Mouse (Mus musculus): ENCODE measurements at regions not wholly inside any gene's neighbourhood (a gene's known extent, or its start where the extent isn't known, plus 50 kb on each side); places are given as distances from the start of the nearest gene placed in this dataset.

DNA sequence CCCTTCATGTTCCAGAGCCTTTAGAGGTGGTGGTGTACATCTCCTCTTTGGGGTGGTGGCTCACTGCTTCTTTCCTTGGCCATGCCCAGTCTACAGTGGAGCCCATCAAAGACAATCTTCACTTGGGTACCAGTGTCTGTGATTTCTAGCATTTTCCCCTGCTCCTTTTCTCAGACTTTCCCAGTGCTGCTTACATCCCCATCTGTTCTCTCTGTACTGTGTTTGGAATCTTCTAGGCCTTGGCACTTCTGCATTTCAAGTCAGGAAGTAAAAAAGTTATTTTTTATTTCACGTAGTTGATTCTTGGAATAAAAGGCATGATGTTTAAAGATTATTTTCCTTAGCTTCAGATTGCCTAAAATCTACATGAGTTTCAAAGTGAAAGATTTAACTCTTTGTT lies 455.4 kb downstream of the Sorl1 start:
- no peak for DNase-seq

DNA sequence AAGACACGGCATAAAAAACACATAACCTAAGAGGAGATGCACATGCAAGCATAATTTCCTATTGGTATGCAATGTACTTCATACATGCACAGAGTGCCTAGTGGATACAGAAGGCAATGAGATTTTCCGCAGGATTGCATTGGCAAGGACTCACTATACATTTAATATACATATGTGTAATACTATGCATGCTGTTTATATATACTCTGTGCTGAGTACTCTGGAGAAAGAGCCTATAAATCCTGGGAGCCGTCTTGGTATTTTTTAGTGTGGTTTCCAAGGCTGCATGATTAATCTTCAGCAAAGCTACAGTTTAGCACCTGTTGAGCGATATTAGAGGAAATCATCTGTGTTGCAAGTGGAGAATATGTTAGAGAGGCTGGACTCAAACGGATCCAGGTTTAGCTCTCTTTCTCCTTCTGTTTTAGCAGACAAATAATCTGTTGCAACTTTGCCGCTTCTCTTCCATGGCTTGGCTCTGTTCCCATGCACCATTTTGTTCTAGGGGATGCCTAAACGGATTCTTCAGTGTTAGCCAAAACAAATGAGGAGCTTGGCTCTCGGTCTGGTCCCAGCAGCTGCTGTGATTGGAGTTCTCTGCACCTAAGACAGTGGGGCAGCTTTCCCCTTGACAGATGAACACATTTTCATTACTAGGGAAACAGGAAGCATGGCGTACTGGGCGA lies 459.0 kb downstream of the Sorl1 start:
- peak; percentile 14 to 30 for DNase-seq

DNA sequence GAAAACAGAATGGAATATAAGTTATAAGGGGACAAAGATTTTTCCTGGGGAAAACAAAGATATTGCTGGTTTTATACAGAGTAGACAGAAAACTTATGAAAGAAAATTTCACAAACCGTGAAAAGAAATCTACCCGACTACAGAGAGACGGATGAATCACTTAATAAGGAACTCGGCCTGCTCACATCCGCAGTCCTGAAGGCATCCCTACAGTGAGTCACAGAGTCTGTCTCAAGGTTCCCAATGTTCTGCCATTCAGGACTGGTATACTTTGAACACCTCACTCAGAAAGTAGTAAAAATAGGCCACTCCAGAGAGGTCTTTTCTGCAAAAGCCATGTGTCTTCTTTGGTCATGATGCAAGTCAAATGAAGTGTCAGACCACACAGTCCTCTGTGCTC lies 463.5 kb downstream of the Sorl1 start:
- DNase-seq = no peak

DNA sequence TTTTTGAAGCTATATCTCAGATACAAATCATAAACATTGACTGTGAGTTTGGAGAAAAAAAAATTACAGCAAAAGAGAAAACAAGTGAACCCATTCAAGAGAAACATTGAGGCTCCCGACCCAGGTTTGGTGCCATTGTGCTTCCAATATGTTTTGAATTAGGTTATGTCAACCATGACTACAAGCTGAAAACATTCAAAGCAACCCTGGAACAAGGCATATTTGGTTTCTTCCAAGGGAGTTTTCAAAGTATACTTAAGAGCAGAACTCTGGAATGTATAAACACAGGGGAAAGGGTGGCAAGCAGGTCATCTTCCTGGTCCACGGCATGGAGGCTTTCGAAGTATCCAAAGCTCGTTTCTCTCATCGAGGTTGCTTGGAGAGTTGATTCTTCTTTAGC lies 464.1 kb downstream of the Sorl1 start:
- DNase-seq = no peak

DNA sequence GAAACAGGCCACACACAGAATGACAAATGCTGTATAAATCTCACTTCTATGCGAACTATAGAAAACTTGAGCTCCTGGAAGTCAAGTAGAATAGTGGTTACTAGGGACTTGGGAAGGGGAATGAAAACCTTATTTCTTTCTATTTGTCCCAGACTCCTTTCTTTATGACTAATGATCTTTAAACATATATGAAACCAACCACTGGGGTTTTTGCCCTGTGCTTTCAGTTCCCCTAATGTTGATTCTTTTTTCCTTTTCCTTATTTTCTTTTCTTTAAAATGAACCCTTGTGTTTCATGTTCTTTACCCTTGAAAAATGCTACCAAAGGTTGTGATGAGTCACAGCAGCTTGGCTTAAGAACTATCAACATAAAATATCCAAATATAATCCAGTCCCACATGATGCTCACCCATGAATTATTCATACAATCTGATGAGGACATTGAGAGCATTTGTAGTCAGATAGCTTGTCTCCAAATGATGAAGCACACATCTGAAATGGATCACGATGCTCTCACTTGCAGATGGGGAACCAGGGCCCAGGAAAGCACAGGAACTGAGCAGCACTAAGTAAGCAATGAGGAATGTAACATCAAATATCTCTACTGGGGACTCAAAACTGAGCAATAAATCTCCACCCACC lies 470.2 kb upstream of the Ubash3b start:
- DNase-seq = no peak

DNA sequence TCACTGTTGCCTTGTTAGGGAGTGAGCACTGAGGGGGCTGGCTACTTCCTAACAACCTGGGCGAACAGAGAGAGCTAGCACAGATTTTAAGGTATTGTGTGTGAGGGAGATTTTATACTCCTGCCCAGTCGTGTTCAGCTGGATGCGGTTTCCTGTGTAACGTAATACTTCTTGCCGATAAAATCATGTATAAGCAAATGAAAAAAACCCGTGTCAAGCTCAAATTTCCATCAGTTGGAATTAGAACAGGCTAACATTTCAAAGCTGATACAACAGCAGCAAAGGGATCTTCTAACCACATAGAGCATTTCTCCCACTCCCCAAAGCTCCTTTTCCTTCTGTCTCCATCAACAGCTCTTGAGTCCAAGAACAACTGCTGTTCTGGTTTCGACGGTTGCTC lies 459.8 kb upstream of the Ubash3b start:
- no peak for DNase-seq

DNA sequence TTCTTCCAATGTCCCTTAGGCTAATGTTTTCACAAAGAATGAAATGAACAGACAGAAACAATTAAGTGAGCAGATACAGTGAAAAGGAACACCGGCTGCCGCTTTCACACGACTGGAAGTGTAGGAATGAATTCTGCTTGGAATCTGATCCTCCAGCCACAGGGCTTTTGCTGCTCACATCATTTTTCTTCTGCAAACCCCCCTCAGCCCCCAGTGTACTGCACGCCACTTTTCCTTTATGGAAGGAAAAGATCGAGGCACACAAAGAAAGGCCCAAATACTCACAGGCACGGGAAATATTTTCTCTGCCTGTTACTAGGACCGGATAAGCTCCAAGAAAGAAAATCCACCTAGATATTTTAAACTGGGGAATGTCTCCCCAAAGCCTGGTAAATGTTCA lies 452.5 kb upstream of the Ubash3b start:
- DNase-seq = no peak

DNA sequence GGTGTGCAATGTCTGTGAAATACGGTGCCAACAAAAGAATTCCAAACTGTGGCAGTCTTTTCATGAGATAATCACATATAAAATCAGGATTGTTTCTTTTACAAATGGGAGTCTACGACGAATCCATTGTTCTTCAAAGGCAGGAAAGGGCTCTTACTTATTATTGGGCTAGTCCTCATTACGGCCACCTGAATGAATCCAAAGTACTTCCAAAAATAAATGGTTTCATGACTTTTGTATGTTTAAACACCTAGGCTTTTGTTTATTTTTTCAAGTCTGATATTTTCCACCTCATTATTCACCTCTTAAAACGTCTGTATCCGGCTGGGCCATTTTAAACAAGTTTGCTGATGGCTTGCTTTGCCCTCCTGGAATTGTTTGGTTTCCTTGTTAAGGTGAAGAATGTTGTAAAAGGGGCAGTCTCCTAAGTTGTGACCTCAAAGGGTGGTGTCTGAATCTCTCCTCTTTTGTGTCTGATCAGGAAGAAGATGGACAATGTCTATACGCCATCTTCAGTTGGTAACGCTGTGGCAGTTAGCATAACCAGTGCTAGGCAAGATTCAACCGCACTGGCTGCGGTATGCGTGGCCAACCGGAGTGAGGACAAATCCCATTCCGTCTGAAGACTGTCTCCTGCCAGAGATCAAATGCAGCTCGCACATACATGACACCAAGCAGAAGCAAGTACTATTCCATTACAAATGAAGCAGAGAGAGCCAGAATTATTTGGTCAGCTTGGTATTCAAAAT lies 451.5 kb upstream of the Ubash3b start:
- no peak for DNase-seq

DNA sequence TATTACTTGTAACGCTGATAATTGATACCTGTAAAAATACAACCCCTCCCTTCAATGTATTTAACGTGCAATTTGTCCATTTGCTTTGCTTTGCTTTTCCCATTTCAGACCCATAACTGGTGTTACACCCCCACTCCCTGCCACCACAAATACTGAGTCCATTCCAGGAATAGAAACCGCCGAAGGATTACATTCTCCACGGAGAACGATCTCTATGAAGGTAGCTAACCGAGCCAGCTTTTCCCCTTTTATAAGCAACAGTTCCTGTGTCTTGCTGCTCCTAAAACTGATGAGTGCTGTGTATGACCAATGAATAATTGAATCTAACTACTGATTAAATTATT lies 450.9 kb upstream of the Ubash3b start:
- DNase-seq = no peak

DNA sequence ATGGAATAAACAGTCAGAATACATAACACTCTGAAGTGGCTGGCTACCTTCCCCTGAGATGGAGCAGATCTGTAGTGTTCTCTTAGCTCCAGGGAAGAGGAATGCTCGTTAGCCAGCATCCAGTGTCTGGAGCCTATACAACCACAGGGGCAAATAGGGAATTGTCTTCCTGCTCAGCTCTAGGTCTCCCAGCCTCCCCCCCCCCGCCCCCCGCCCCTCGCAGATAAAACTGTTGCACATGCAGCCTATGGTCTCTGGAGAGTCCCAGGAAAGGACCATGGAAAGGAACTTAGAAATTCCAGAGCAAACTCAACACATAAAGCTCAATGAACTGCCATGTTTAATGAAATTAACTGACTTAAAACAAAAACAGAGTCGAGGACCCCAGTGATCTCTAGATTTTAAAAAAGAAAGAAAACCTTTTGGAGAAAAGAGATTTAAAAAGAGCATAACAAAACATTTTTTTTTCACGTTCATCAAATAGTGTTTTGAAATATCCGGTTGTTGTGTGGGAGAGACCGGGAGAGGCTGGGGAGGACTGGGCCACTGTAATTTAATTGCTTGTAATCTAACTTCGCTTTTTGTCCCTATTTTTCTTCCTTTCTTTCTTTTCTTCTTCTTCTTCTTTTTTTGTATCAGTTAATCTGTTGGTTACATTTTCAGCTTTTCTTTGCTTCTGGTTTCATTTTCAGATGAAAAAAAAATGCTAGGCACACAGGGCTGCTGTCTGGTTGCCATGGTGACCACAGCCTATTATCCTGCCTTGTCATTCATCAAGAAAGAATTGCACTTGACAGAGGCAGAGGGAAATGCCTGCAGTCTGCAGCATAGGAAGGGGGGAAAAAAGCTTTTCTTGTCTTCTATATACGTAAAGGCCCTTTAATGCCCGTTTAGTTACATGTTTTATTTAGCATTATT lies 450.3 kb upstream of the Ubash3b start:
- DNase-seq = peak; percentile 58 to 71

DNA sequence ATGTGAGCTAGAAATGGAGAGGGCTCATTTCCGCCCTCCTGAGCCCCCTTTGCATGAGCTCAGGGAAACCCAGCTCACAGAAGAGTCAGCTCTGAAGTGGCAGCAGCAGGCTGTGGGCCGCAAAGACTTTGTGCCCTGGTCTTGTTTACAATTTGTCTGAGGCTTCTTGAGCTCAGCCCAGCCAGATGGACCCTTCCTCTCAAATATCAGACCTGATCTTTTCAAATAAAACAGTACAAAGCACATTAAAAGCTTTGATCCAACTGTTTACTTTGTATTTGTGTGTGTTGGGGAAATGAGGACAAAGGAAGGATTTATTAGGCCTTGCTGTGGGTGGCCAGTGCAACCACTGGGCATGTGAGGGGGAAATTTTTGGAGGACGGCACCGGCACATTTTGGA lies 448.9 kb upstream of the Ubash3b start:
- no peak for DNase-seq

DNA sequence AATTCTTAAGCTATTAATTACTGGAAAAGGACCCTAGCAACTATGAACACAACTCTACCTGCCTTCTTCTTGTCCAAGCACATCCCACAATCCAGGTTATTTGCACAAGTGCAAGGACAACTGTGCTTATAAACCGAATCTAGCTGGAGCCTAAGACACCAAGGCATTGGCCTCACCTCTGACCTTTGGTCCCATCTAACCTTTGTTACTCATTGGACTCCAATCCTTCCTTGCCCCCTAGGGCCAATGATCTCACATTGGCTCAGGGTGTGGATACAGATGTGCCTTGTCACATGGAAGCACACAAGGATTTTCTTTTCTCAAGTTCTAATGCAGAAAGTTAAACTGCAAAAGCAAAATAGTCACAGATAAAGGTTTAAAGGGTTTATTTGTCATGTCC lies 444.6 kb upstream of the Ubash3b start:
- no peak for DNase-seq

DNA sequence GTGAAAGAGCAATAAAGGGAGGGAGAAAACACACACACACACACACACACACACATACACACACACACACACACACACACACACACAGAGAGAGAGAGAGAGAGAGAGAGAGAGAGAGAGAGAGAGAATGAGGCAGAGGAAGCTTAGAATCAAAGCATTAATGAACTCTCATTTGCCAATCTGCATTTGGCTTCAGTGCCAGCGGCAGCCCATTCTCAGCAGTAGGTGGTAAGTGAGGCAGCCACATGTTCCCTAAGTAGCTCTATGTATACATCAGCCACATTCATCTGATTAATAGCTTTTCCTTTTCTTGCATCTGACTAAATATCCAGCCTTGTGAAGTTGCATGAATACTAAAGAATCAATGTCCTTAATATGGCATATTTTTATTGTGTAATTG lies 443.4 kb upstream of the Ubash3b start:
- no peak for DNase-seq

DNA sequence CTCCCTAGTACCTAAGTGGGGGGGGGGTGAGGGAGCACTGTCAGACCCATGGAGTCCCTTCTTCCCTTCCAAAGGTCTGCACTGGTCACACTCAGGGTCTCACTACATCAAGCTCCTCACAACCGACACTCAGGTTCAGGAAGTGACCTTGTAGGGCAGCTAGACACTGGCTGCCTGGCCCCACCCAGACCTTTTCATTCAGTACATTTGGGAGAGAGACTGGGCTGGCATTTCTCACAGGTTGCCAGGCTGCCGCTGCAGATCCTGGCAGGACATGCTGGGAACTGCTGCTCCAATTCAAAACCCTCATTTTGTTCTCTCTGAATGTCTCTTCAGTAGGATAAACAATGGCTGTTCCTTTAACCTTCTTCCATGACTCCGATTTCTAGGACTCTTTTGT lies 439.3 kb upstream of the Ubash3b start:
- no peak for DNase-seq

DNA sequence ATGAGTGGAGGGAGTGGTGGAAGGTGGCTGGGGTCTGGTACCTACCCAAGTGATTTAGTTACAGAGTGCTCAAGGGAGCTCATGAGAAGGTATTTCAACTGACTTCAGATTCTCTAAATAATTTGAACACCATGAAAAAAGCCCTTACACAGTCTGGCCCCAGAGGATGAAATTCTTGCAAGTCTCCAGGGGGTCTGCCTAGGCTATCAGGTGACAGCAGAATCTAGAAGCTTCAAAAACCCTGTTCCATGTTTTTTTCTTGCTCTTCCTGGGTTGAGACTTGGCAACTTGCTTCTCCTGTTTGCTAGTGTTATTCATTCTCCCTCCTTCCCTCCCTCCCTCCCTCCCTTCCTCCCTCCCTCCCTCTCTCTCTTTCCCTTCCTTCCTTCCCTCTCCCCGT lies 438.4 kb upstream of the Ubash3b start:
- no peak for DNase-seq

DNA sequence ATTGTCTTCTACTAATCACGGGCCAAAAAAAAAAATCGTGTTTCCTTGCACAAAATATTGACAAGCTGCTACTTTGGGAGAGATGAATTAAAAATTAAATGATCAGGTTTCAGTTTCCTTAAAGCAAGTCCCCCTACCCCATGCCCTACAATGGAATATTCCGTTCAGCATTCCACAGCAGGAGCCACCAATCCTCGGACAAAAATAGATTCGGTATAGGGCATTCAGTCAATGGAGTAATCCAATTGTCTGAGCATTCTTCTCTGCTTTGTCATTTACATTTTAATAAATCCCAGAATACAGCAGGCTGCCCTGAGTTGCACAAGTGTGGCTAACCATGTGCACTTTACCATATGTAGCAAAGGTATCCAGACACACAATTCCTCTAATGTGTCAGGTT lies 434.3 kb upstream of the Ubash3b start:
- no peak for DNase-seq

DNA sequence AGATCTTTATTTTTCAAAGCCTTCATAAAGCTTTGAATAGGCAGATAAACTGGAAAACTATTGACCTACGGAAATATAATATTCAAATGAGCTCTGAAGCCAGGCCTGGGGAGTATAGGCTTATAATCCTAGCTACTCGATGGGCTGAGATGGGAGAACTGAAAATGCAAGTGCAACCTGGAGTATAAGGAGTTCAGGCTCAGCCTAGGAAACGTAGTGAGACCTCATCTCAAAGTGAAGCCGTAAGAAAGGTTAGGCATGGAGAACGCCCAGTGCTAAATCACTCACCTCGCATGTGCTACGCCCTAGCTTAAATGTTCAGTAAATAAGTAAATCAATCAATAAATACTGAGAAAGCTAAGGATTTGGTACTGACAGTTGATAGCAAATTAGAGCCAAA lies 432.5 kb upstream of the Ubash3b start:
- no peak for DNase-seq

DNA sequence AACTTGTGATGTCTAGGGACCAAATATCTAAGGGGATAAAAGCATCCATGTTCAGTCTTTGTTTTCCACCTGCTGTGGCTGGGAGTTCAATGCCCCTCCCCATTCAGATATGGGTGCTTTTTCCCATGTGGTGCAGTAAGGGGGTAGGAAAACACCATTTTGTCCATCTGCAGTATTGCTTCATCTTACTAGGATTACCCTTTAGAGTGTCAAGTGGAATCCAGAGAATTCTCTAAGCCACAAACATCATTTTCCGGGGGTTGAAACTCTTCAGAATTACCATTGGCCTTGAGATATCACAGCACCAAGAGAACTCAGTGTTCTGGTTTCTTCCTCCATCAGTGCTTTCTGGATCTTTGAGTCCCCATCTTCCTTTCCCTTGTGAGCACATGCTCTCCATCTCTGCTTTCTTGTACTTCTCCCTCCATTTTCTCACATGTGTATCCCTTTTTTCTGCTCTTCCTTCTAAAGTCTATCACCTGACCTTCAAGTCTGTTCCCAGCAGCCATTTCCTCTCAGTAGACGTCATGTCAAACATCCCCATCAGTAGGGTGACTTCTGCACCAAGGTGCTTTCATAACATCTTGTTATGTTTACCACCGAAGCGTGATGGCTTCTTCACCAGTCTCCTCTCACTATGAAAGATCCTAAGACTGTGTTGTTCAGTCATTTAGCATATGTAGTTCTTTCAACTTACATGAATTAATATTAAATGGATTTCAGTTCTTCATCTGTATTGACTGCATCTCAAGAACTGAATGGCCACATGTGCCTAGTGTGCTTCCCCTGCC lies 431.6 kb upstream of the Ubash3b start:
- no peak for DNase-seq

DNA sequence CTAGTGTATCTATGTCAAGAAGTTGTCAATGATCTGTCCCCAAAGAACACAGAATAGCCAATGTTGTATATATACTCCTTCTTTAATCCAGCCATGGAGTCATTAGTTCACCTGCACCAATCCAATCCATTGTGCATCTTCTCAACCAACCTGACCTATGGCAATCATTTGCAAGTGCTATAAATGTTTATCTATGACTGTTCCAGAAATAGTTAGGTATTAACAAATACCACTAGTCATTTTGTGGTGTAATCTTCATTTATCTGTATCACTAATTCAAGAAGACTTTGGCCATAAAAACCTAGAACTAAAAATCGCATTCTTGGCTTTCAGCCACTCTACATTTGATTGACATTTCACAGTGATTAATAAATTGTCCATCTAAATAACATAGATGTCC lies 430.6 kb upstream of the Ubash3b start:
- no peak for DNase-seq

DNA sequence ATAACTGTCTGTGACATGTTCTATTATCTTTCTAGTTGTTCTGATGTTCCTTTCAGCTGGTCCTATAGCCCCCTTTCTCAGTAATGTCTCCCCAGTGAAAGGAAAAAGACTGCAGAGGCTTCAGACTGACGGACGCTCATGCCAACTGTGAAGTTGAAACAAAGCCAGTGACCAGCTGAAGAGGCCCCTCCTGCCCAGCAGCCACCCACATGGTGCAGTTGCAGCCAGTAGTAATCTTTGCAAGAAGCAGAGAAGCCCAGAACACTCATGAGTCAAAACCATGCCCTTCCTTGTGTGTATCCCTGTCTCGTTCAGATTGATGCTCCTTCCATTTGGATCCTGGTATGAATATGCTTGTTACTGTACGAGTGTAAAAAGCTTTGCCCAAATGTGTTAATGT lies 428.7 kb upstream of the Ubash3b start:
- DNase-seq = no peak

DNA sequence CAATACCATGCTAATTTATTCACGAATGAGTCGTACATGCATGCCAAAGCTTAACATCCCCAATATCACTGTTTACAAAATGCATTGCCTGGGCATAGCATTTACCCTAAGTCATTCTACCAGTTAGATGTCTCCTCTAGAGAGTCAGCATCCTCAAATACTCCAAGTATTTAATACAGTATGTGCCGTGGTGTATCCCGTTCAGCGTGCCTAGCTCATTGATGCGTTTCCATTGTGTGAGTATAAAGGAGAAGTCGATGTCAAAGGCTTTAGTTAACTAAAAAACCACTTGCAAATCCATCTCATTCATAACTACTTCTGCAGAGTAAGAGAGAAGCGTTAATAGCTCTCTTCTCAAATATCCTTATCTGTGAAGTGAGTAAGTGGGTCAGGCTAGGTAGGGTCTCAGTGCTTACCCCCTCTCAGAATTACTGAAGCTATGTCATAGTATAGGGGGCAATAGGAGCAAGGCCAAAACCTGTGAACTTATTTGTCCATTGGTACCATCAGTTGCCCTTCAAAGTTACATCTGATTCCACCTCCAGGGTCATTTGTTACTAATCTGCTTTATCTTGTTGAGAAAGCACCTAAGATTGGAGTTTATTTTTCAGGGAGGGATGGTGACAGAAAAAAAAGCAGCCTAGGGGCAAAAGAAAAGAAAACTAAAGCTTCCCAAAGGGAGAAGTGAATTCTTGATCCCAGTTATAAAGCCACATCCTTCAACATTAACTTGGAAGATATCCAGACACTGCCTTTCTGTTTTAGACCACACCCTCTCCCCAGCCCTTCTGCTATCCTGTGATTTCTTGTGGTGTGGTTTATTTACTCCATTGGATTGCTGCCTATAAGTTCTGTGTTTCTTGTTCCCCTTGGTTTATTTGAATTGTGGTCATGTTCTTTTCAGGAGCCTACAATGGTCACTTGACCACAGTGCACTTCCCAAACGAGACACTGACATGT lies 427.2 kb upstream of the Ubash3b start:
- DNase-seq = no peak
